Mouse (Mus musculus) testis, postnatal 14 days (tissue): ENCODE measurements around the gene Acoxl.
A peak's percentile ranks its signal among the peaks of the same experiment; 100 is the strongest.

Experiments
- DNase-seq: peaks from one replicate; pipeline ENCODE4 v3.0.0; 2021; ENCODE audit warnings: low spot score

Acoxl gene

DNA sequence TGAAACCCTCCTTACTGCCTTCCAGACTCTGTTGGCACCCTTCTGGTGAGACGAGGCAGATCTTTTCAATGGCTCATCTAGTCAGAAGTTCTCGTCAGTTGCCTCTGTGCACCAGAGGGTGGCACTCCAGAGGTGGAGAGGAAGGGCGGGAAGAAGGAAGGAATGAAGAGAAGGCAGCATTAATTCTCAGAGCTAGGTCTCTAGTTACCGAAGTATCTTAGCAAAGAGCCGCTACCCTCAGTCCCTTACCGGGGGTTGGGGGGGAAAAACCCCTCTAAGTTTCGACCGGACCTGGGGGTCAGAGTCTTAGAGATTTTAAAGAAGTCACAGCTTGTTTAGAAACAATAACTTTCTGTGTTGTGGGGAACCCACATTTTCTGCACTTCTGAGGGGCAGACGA lies 283.8 kb downstream of the Acoxl start:
- peak; percentile 16 for DNase-seq

DNA sequence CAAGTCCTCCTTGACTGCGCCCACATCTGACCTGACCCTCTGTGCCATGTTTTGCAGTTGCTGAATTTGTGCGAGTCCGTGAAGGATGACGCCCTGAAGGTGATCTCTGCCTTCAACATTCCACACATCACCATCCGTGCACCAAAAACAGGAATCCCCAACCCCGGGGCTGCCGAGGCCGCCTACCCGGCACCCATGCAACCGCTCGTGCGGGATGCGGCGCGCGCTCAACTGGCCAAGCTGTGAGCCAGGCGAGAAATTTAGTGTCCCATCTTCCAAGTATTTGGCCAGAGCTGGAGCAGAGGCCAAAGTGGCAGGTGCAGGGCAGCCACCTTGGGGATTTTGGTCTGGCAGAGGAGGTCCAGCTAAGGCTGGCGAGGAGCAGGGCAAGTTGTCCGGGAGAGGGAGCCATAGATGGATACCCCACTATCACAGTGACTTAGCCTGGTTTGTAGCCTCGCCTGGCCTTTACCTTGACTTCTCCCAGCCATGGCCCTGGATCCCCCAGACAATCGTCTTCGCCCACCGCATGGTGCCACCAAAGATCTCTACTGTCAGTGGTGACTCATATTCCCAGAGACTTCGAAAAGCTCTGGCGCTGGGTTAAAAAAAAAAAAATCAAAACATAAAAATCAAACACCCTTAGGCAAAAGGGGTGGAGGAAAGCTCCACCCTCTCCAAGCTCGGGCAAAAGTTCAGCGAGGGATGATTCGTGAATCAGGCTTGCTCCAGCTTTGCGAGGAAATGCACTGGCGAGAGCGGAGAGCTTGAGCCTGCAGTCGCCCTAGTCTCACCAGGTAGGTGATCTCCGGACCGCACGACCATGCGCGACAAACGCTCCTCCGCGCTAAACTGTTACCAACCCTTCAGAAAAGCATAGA lies 284.5 kb downstream of the Acoxl start:
- DNase-seq, result peak; percentile 12

DNA sequence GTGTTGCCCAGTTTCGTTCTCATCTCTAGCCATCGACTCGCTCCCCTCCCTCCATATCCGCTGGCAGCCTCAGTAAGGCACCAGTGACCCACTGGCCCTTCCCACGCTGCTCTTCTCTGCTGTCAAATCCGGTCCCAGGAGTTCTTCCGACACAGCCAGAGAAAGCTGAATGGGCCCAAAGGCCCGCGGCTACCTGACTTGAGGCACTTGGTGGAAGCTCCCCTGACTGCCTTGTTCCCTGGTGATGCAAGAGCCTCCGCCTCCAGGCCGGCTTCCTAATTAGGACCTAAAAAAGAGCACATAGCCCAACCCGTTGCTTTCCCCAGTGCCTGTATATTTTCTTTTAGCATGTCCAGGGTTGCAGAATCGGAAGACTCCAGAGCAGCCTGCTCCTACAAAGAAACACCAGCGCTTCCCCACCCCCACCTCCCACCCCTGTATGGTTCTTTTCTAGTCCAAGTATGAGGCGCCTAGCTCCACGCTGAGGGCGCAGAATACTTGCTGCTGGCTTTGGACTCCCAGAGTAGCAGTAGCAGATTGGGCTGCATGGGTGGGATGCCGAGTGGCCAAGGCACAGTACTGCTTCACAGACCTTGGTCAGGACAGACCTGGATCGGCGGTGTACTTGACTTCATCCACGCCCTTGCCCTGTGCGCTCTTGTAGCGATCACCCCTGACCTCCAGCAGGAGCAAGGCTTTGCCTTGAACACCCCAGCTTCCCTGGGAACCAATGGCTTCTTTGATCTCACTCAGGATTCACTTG lies 285.4 kb downstream of the Acoxl start:
- no peak for DNase-seq

DNA sequence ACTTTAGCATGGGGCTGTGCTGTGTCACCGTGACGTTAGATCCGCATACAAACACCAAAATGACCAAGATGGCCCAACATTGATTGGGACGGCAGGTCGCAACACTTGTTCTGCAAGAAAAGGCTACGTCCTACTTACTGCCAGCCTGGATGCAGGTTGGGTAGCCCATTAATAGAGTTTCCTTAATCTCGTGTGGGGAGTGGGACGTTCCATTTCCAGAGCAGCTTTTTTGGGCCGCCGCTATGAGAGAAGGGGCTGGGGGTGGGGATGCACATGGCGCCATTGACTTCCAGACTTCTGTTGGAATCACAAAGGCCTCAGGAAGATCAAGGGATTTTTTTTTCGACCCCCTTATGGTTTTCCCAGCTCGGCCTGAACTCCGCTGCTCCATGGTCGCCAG lies 286.0 kb downstream of the Acoxl start:
- DNase-seq, result no peak

DNA sequence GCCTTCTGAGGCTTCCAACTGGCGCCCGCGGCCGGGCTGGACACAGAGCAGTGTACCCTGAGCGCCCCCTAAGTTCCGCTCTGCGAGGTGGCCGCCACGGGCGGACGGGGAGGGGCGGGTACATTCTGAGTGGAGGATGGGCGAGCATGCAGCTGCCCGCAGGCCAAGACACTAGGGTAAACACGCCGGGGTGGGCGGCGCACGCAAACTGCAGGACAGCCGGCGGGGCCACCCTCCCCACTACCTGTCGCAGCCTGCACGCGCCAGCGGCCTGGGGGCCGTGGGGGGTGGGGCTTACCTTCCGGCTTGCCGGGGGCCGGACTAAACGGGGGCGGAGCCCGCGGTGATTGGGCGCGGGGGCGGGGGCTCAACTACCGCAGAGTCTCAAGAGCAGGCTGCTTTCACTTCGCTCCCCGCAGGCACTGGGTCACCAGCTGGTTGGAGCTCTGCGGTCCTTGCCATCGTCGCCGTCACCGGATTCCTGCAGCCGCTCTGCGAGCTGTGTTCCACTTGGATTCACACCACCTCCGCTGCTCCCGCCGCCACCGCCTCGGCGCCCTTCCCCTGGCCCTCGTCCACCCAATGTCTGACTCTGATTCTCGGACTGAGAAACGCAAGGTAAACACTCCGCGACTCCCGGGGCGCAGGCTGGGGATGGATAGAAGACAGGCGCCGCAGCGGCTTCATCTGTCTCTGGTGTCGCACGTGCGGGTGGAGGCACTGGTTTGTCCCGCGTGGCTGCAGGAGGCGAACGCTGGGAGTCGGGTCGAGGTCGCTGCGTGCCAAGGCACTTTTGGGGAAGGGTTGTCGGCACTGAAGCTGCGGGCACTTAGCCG lies 287.2 kb downstream of the Acoxl start, which contains the start of gene Bcl2l11:
Gene Bcl2l11 (plus strand): TSS at position 404 of the 836 bp plus-strand sequence.
- DNase-seq, result peak; percentile 90

DNA sequence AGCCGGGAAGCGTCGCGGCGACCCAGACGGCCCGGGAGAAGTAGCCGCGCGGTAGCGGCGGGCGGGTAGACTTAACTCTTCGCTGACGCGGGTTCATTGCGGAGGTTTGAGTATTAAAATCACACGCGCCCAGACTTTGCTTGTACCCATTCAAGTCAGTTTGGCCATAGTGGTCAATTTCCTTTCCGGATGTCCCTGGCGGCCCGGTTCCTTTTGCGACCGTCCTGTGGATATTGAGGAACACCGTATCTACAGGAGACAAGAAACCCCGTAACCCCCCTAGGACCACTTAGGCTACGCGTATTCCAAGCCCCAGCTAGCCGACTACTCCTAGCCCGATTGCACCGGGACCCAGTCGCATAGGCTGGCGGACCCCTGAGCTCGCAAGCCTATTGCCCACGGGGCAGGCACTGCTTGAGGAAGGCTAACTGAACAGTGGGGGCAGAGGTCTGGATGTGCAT lies 287.9 kb downstream of the Acoxl start:
- DNase-seq, result peak; percentile 34

DNA sequence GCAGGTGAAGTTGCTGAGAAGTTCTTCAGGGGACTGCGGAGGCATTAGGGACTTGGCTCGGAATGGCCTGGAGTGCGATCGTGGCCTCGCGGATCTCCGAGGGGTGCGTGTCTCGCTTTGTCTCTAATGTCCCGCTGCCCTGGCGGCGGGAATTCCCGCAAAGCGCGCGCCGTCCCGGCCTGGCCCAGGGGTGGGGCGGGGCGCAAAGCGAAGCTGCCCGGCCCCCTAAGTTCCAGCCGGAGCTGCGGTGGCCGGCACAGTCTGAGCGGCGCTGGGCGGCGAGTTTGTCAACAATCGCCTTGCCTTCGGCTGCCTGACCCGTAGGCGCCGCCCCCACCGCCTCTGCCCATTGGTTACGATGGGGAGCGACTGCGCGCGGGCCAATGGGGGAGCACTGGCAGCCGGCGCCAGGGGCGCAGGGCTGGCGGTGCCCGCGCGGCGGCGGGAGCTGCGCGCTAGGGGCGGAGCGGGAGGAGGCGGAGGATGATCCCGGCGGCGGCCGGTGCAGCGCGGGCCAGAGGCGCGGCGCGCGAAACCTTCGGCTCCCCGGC lies 288.5 kb downstream of the Acoxl start:
- peak; percentile 91 for DNase-seq

DNA sequence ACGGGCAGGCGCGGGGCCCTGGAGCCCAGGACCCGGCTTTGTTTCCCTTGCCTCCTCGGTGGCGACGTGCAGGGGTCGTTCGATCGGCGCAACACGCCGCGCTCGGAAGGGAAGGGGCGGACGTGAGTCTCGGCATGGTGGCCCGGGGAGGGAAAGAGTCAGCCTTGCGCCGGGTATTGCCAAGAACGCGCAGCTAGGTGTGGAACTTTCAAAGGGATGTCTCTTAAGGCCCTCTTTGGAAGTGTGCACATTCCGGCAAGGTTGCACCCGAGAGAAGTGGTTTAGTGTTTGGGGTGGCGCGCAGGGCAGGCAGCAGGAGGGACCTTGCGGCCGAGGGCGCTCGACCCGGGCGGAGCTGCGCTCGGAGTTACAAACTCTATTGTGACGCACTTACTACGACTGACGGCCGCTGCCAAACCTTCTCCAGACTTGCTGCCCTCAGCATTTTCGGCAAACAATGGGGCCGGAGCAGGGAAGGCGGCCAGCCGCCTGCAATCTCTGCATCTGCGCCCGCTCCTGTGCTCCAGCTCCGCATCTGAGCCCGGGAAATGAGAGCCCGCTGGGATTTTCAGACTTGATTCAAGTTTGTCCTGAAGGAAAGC lies 289.1 kb downstream of the Acoxl start:
- peak; percentile 78 for DNase-seq

DNA sequence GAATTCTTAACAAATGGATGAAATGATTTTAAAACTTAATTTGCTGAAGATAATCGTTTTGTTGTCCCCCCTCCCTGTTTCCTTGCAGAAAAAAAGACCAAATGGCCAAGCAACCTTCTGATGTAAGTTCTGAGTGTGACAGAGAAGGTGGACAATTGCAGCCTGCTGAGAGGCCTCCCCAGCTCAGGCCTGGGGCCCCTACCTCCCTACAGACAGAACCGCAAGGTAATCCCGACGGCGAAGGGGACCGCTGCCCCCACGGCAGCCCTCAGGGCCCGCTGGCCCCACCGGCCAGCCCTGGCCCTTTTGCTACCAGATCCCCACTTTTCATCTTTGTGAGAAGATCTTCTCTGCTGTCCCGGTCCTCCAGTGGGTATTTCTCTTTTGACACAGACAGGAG lies 289.9 kb downstream of the Acoxl start:
- DNase-seq, result no peak

DNA sequence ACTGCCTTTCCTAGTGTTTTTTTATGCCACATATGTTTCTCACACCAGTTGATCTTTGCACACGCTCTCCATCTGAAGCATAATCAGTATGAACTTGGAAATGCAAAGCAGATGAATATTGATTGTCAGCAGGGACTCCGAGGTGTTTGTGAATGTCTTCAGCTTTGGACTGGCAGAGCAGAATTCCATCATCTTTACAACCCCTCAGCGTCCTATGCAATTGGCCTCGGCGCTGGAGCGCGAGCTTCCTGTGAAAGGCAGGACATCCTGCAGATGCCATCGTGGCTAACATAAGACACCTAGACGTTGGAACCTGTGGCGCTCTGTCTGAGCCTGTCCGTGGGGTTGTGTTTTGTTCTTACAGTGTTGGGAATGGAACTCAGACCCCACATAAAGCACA lies 292.8 kb downstream of the Acoxl start:
- no peak for DNase-seq

DNA sequence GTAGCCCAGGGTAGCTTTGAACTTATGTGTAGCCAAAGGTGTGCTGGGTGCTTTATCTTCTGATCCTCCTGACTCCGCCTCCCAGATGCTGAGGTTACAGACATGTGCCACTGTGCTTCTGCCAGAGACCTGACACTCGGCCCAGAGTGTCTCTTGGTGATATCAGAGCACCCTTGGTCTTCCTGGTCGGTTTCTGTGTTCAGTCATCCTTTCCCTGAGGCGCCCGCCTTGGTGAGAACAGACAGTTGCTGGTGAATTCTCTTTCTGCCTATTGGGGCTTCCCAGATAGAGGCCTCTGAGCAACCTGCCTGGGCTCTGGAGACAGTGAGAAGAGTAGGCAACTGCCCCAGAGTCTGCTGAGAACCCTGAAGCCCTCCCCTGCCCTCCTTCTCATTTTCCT lies 294.0 kb downstream of the Acoxl start:
- DNase-seq, result no peak

DNA sequence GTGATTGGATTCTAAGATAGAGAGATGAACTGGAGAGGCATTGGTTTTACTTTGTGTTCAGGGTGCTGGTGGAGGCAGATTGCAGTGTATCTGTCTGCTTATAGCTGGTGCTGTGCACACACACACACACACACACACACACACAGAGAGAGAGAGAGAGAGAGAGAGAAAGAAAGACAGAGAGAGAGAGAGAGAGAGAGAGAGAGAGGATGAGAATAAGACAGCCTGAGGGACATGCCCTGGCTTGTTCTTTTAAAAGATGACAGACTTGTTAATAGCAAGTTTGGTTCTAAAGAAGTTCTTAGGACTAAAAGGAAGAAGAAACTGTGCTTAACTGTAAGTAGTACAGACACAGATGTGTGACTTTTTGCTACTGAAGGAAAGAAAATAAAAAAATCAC lies 295.2 kb downstream of the Acoxl start:
- DNase-seq, result no peak

DNA sequence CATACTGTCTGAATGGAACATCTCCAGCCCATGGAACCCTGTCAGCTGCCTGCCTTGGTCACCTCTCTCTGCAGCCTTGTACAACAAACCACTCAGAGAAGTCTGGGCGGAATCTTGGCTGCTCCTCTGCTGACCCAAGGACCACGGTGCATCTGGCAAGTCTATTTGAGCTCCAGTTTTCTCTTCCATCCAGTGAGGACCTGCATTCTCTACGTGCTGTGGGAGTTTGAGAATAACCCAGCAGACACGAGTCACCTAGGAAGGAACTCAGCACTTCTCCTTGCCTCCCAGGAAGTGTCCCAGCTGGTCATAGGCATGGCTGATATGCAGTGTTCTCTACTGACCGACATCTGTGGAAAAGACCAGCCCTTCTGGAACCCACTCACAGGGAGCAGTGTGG lies 295.8 kb downstream of the Acoxl start:
- no peak for DNase-seq

DNA sequence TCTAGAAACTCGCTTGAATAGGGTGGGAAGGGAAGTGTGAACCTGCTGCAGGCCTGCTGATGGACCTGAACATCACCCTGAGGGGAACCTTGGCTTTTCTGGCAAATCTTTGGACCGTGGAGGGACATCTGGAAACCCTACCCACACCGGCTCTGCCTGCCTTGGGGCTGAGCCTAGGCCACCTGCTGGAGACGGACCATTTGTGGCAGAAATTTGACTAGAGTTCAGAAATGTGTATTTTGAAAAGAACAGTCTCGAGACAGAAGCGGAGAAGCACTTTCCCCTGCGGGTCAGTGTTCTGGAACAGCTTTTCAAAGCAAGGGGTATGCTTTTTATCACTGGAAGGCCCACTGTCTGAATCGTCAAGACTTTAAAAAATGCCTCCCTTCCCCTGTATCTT lies 296.3 kb downstream of the Acoxl start:
- no peak for DNase-seq

DNA sequence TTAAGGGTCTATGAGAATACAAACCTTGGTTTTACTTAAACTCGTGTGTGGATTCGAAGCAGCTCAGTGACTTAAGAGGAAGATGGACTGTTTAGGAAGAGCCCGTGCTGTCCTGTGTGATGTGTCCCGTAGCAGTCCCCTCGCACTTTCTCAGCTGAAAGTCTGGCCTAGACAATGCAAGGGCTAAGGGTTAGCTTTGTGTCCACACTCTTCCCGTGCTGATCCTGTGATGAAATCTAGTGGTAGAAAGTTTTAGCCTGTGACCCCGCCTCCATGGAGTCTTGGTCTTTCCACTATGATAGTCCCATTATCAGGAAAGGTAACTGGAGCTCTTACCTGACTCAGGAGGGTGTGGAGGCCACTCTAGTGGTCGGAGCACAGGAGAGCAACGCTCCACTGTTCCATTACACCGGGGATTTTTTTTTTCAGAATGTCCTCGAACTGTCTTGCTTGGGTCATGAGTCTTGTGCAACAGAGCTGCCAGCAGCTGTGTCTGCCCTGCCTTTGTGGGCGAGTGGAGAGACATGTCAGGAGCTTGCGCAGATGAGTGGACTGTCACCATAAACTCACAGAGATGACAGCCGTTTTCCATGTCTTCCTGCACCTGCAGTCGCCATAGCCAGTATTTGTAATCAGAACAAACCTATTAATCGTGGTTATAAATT lies 298.2 kb downstream of the Acoxl start:
- DNase-seq, result no peak

DNA sequence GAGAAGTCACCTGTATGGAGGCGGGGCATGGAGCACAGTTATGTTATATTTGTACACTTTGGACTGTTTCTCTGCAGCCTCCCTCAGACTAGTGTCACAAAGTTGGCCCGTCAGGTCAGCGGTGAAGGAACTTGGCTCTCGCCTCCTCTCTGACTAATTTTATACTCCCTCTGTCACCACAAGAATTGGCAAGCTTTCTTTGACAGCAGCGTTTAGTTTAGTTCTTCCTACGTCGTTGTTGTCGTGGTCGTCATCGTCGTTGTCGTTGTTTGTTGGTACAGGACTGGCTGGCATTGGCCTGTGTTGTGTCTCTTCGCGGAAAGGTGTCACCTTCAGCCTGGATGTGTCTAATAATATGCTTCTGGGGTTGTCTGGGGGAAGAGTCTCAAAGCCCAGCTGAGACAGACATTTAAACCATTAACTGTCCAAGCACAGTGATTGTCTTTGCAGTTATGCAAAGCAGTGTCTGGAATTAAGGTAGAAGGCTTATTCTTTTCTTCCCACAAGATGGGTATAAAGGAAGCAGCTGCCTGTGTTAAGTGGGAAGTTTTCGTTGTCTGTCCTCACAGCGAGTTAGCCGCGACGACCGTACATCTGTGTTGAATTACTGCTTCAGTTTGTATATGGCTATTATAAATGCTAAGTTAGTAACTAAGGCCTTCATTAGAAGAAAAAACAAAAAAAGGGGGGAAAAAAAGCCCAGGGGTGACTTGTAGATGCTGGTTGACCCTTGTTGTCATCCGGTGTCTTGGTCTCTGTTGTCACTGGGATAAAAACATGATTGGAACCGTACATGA lies 299.0 kb downstream of the Acoxl start:
- DNase-seq, result no peak

DNA sequence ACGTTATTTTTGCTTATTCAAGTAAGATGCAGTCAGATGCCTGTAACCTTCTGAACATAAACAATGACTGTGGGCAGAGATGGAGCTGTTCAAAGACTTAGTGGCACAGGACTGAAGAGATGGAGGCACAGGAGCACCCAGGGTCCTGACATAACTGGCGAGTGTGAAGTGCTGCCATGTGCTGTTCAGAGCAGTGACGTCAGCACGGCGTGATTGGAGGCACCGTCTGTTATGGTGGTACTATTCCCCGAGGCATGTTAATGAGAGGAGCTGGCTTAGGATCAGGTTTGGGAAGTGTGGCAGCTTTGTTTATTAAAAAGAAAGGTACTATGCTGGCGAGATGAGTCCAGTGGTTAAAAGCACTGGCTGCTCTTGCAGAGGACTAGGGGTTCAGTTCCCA lies 300.2 kb downstream of the Acoxl start:
- DNase-seq, result no peak

DNA sequence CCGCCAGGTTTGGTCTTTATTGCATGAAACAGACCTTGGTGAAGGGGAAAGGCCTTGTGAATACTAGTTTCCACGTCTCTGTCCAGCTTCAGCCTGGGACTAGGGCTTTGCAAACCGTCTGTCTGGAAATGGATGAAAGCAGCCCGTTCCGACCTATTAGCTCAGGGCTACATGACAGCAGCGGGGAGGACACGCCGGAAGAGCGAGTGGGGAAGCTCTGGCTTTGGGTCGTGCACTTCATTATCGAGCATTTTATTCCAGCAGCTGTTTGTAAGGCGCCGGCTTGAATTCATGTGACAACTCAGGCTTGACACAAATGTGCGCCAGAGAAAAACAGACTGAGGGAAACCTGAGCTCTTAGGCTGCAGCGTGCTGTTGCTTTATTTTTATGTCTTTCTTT lies 301.1 kb downstream of the Acoxl start:
- no peak for DNase-seq

DNA sequence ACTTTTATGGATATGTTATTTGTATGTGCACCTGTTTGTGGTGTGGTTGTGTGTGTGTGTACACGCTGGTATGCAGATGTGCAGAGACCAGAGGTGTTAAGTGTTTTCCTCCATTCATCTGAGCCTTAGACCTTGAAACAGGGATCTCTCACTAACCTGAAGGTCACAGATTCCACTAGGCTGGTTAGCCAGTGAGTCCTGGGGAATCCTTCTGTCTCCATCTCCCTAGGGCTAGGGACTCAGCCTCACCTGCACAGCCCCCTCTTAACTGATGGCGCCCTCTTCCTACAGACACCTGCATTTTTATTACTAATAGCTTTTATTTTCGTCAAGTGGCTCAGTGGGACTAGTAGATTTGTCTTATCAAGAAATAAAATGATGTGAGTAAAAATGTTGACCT lies 301.5 kb downstream of the Acoxl start:
- no peak for DNase-seq

DNA sequence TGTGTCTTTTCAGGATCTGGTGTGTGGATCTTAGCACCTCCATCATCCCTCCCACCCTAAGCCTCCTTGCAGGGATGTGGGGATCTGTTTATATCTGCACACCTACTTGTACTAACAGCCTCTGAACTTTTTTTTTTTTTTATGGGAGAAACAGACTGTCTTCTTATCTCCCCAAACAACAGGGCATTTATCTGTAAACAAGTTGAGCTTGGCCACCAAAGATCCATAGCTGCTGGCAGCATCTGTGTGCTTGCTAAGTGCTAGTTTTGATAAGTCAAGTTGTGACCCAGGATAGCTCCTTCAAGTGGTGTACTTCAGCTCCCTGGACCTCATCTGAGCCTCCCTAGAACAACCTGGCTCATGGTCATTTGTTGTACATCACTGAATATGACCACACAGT lies 305.3 kb downstream of the Acoxl start:
- DNase-seq, result no peak
